Mouse (Mus musculus) liver, adult (tissue): Measurements from ENCODE around the gene Rps6ka4.

ENCODE experiments used
- GATA4 ChIP-seq: IDR thresholded peaks from 2 replicates; pipeline ENCODE4 v1.6.1; 2014; ENCODE audit warnings: mild to moderate bottlenecking, low read length; ENCODE audit not compliant: insufficient replicate concordance

The Rps6ka4 gene

GRCm38 (mm10) chr19:6855225-6856031 is 15.0 kb upstream of the Rps6ka4 start:
- TF ChIP-seq GATA4 = no peak

GRCm38 (mm10) chr19:6854658-6855057 is 14.2 kb upstream of the Rps6ka4 start:
- no peak for TF ChIP-seq GATA4

- TF ChIP-seq GATA4 = no peak
Observed at GRCm38 (mm10) chr19:6853903-6854302, 13.5 kb upstream of the Rps6ka4 start.

GRCm38 (mm10) chr19:6852393-6853305 is 12.2 kb upstream of the Rps6ka4 start:
- no peak for TF ChIP-seq GATA4

GRCm38 (mm10) chr19:6851497-6851896 is 11.1 kb upstream of the Rps6ka4 start:
- TF ChIP-seq GATA4 = no peak

- TF ChIP-seq GATA4 = no peak
Observed at GRCm38 (mm10) chr19:6849506-6850068, 9.2 kb upstream of the Rps6ka4 start.

- no peak for TF ChIP-seq GATA4
Observed at GRCm38 (mm10) chr19:6847841-6848517, 7.5 kb upstream of the Rps6ka4 start.

- no peak for TF ChIP-seq GATA4
Observed at GRCm38 (mm10) chr19:6846050-6846449, 5.6 kb upstream of the Rps6ka4 start.

- TF ChIP-seq GATA4 = no peak
Observed at GRCm38 (mm10) chr19:6842353-6842752, 1.9 kb upstream of the Rps6ka4 start.

GRCm38 (mm10) chr19:6841292-6841597 is 809 bp upstream of the Rps6ka4 start:
- no peak for TF ChIP-seq GATA4

- TF ChIP-seq GATA4 = no peak
Observed at GRCm38 (mm10) chr19:6839615-6840474, 591 bp downstream of the Rps6ka4 start.

GRCm38 (mm10) chr19:6832363-6832762 is 8.1 kb downstream of the Rps6ka4 start:
- TF ChIP-seq GATA4 = no peak

GRCm38 (mm10) chr19:6831331-6831730 is 9.1 kb downstream of the Rps6ka4 start:
- no peak for TF ChIP-seq GATA4

GRCm38 (mm10) chr19:6830556-6831316 is 9.7 kb downstream of the Rps6ka4 start:
- TF ChIP-seq GATA4 = no peak
